In the genomic region with DNA sequence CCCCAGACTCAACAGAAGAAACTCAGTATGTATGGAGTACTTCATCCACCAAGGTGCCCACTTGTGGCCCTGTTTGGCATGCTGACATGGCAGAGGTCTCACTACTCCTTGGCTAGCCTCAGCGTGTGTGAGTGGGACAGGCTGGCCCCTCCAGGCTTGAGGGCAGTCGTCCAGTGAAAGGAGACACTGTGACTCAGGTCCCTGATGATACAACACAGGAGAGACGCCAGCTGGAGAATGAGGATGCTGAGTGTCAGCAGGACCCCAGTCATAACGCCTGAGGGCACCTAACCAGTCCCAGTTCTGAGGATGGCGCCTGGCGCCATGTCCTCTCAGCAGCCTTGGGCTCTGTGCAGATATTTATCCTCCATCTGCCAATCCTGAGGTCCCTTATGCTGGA, we compare ENCODE assay signal across 22 mouse cellular contexts.
DNase-seq lines count a peak whose midpoint lies in the region; ATAC-seq and TF ChIP-seq lines count a peak whose summit lies in the region.
"Had no signal": no experiment of that assay in that cellular context is flagged by ENCODE, and none has a peak within 500 bp of the region (broad histone marks: within the 10 kb centered on the region; RNA-seq: fewer than 3 reads in every experiment).

No protein-coding gene starts in this region.

- intact Hi-C loops in left cerebral cortex, postnatal 4 days (cut with DNase I): no loop called here
- intact Hi-C loops in left cerebral cortex, adult 2 months (cut with DNase I): no loop called here

- TF ChIP-seq CTCF in left cerebral cortex, adult 2 months (IDR thresholded peaks at IDR 0.05): no peak
- no peak for TF ChIP-seq CTCF in stomach, postnatal 0 days (IDR thresholded peaks at IDR 0.05; ENCODE audit: low read depth)

- no peaks in the 10 kb centered on the region for H3K4me1 ChIP-seq in stomach, postnatal 0 days (replicated peaks; ENCODE audit: control insufficient read depth, insufficient read depth)
- H3K4me1 ChIP-seq: midbrain, embryonic 13.5 days had no signal

- peaks cover 6% of the 10 kb centered on the region; the same call in 1 of the 2 replicates for H3K36me3 ChIP-seq in stomach, postnatal 0 days (ENCODE audit: control insufficient read depth, insufficient read depth, low read length)

- TF ChIP-seq EP300 in stomach, postnatal 0 days (optimal IDR thresholded peaks at IDR 0.05): no peak

- H3K9ac ChIP-seq in stomach, postnatal 0 days (ENCODE audit: low read length): no peak overlapping the region
- H3K9ac ChIP-seq: heart, embryonic 15.5 days; kidney, embryonic 15.5 days; liver, embryonic 12.5 days; liver, postnatal 0 days; midbrain, embryonic 13.5 days had no signal

- H3K27me3 ChIP-seq in stomach, postnatal 0 days (ENCODE audit: control insufficient read depth, insufficient read depth, low read length): no peaks in the 10 kb centered on the region
- H3K27me3 ChIP-seq: heart, embryonic 15.5 days; kidney, embryonic 15.5 days; liver, embryonic 12.5 days; midbrain, embryonic 13.5 days had no signal

- peak; percentile 45 for DNase-seq in cerebellum, adult 9-10 months
- no peak for DNase-seq in cerebellum, postnatal 36 days
- DNase-seq in heart, adult 11 months: peak; percentile 65
- DNase-seq in heart, adult 9 months (ENCODE audit: low spot score in 2 of 2): no peak
- peak; percentile 20 for DNase-seq in left cerebral cortex, postnatal 4 days
- DNase-seq in left cerebral cortex, adult 2 months (ENCODE audit: extremely low spot score in 1 of 2, low spot score in 2 of 2): no peak
- DNase-seq in stomach, postnatal 0 days (ENCODE audit: low spot score): no peak
- DNase-seq in embryo, embryonic 11 days: no peak
- DNase-seq: adrenal gland, adult 8-10 months; kidney, adult 18-20 months; kidney, postnatal 36 days; liver, postnatal 0 days; thymus, postnatal 14 days had no signal

- ATAC-seq in stomach, postnatal 0 days (ENCODE audit: low FRiP score, low TSS enrichment): no peak
- ATAC-seq: forebrain, embryonic 14.5 days; liver, embryonic 12.5 days; liver, postnatal 0 days; midbrain, embryonic 13.5 days had no signal

- no peak overlapping the region for H3K27ac ChIP-seq in left cerebral cortex, adult 2 months
- H3K27ac ChIP-seq in stomach, postnatal 0 days (replicated peaks): peak overlapping the region; percentile 70
- H3K27ac ChIP-seq: heart, embryonic 10.5 days; heart, embryonic 15.5 days; kidney, embryonic 15.5 days; layer of hippocampus, adult 2 months; liver, embryonic 12.5 days; macrophage; midbrain, embryonic 13.5 days had no signal

- H3K9me3 ChIP-seq in stomach, postnatal 0 days (ENCODE audit: control insufficient read depth, low read length): no peaks in the 10 kb centered on the region
- H3K9me3 ChIP-seq: G1E; heart, embryonic 10.5 days; heart, embryonic 15.5 days; kidney, embryonic 15.5 days; liver, embryonic 12.5 days; midbrain, embryonic 13.5 days had no signal

- no peak overlapping the region for H3K4me3 ChIP-seq in left cerebral cortex, adult 2 months
- H3K4me3 ChIP-seq in stomach, postnatal 0 days (ENCODE audit: low read depth, low read length): no peak overlapping the region
- H3K4me3 ChIP-seq: heart, embryonic 10.5 days; heart, embryonic 15.5 days; kidney, embryonic 15.5 days; layer of hippocampus, adult 2 months; liver, embryonic 12.5 days; midbrain, embryonic 13.5 days had no signal

- WGBS in stomach, postnatal 0 days: 77% methylated on average over 6 of the region's 6 CpGs

- H3K4me2 ChIP-seq in stomach, postnatal 0 days (replicated peaks; ENCODE audit: low read depth): no peak overlapping the region
- H3K4me2 ChIP-seq: heart, embryonic 15.5 days; kidney, embryonic 15.5 days; liver, embryonic 12.5 days; midbrain, embryonic 13.5 days had no signal

Comparison
In these comparisons a context has a peak if more than half of its experiments do, and no peak if none do; other contexts are left out.
1. DNase-seq: peak in cerebellum, adult 9-10 months (single experiment), heart, adult 11 months (single experiment) and left cerebral cortex, postnatal 4 days (single experiment); none in cerebellum, postnatal 36 days (0 of 2), heart, adult 9 months (0 of 2), left cerebral cortex, adult 2 months (0 of 2), stomach, postnatal 0 days (single experiment) and embryo, embryonic 11 days (single experiment).